Mouse (Mus musculus) lung, postnatal 14 days (tissue): ENCODE results near the gene Wnt7b.

Experiments
- DNase-seq: peaks from one replicate; pipeline ENCODE4 v3.0.0; 2021

Wnt7b gene

DNA sequence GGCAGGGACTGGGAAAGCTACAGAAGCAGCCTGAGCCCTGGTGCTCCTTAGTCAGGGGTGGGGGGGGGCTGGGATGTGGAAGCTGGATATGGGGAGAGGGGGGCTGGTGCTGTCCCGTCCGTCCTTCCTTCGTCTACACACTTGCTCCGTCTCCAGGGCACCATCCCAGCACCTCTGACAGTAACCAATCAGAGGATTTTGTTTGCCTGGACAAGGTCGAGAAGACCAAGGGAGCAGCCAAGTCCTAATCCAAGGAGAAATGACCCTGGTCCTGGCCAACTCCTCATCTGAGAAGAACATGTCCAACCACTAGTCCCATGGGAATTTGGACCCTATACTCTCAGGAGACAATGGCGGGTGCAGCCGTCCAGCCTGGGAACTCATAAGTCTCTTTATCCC is 18.4 kb upstream of the Wnt7b start:
- DNase-seq, result peak; percentile 52

DNA sequence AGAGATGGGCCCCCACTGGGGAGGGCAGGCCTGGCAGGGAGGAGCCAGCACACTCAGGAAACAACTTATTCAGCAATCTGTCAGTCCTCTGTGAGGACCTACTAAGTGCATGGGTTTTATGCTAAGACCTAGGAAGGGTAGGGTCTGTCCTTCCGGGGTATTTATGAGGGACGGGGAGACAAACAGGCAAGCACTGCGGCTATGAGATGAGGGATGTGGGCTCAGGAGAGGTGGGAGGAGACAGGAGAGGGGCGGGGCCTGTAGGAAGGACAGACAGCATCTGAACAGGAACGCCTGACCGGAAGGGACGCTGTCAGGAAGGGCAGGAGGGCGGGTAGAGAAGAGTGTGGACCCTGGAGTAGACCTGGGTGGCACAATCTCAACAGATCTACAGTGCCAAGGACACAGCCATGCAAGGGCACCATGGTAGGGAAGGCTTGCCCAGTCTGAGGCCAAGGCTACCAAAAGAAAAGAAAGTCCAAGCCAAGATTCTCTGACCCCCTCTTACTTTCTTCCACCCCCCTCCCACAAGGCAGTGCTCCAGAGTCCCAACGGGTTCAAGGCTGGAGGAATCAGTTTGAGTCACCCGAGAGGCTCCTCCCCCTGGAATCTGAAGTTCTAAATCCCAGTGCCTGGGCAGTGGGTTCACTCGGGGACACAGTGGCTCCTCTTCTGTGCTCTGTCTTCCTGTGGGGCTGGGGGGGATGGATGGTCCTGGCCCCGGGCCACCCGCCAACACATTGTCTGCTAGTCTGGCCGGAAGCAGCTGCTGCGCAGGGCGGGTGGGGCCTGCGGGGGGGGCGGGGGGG is 17.8 kb upstream of the Wnt7b start:
- peak; percentile 87 for DNase-seq

DNA sequence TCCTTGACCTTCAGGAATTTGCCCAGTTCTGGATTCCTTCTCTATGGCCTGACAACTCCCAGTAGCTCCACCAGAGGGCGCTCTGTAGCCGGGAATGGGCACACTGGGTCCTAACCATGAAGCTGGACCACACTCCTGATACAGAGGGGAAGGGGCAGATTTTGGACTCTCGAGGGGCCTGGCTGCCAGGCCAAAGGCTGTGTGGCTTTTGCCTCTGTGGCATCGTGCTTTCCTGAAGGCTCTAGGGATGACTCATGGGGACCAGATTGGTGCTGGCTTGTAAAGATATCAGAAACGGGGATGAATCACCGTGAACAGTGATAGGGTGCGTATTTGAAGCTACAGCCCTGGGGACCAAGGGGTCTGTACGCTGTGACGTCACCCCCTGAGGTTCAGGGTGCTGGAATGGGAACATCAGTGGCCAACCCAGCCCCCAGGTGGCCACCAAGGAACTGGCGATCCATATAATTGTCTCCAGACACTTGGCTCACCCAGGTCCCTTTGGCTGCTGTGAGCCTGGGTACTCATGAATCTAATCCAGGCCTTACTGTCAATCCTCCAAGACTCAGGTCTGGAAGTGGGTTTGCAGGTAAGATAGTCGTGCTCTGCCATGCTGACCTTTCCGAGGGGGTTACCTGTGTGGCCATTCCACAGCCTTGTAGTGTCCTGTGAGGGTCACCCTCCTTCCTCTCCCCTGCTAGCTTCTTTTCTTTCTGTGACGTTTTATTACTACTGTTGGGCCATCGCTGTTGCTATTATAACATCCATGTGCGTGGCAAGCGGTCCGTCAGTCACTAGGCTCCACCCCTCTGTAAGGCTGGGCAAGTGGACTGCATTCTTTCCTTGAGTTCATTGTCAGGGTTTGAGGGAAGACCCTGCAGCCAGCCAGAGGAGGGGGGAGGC is 17.0 kb upstream of the Wnt7b start:
- peak; percentile 87 for DNase-seq

DNA sequence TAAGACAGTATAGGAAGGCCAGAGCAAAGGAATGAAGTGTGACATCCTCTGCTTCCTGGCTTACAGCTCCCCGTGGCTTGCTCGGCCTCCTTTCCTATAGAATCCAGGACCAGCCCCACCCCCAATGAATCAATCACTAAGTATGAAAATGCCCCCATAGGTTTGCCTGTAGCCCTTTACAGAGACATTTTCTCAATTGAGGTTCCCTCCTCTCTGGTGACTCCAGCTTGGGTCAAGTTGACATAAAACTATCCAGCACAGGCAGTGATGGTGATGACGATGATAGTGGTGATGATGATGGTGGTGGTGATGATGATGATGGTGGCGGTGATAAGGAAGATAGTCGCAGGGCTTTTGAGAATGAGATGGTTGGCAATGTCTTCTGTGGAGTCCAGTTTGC is 16.2 kb upstream of the Wnt7b start:
- no peak for DNase-seq

DNA sequence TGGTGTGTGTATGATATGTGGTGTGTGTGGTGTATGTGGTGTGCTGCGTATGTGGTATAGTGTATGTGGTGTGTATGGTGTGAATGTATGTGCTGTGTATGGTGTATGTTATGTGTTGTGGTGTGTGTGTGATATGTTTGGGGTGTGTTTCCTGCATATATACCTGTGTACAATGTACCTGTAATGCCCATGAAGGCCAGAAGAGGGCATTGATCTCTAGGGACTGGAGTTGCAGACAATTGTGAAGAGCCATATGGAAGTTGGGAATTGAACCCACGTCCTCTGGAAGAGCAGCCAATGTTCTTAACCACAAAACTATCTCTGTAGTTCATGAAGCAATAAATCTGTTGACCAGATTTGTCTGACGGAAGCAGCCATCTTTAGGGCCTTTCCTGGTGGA is 15.1 kb upstream of the Wnt7b start:
- no peak for DNase-seq

DNA sequence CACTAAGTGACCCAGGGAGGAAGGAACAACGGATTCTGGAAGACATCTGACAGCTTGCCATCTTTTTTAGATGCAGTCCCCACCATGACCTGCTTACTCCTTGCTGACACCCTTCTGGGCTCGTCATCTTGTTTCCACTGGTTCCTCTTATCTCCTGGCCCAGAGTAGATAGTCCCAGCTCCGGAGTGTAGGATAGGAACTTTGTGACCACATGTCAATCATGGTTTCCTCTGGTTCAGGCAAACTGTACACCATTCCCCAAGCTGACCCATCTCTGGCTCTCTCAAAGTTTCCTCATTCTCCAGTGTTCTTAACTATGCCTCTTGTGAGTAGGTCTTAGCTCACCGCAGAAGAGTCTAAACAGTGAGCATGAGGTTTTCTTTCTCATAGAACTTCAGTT is 10.4 kb upstream of the Wnt7b start:
- DNase-seq, result no peak

DNA sequence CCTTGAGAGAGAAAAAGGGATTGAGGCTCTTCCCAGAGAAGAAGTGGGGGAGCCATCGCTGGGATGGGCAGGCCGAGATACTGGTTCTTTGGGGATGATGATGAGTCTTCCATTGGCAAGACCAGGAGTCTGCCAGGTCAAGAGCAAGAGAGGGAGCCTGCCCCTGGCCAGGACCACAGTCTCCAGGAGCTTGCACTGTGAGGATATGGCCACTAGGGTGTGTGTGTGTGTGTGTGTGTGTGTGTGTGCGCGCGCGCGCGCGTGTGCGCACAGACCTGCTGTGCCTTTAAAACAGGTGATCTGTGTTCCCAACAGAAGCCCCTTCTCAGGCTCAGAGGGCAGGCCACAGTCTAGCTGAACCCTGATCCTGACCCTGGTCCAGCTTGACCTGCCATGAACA is 8.6 kb upstream of the Wnt7b start:
- no peak for DNase-seq

DNA sequence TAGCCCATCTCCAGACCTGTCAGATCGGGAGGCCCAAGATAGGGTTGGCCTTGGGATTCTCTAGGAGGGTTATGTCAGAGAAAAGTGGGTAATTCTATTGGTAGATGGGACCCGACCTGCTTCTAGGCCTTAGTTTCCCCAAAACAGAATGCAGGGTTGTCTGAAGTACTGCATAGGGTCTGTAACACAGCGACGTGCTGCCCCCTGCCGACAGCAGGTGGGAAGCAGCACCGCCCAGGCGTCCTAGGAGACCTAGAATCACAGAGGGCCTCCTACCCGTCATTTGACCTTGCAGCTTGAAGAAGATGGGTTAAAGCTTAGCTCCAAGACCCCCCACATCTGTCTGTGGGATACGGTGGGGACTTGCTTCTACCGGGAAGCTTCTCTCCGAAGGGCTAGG is 1.2 kb upstream of the Wnt7b start:
- peak; percentile 78 for DNase-seq

DNA sequence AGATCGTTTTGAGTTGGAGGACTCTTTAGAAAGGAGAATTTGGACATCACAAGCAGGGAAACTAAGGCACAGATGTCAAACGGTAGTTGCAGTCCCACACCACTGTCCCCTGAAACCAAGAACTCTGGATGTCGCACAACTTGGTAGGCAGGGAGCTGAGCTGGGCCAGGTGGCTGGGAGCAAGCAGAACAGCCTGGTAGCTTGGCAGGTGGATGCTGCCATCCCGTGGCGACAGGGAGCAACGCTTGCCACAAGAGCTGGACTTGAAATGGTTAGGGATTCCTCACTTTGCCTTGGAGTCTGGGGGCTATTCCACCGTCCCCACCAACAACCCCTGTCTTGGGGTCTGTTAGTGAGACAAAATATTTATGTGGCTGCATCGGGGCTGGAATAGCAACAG is 751 bp upstream of the Wnt7b start:
- peak; percentile 83 for DNase-seq

DNA sequence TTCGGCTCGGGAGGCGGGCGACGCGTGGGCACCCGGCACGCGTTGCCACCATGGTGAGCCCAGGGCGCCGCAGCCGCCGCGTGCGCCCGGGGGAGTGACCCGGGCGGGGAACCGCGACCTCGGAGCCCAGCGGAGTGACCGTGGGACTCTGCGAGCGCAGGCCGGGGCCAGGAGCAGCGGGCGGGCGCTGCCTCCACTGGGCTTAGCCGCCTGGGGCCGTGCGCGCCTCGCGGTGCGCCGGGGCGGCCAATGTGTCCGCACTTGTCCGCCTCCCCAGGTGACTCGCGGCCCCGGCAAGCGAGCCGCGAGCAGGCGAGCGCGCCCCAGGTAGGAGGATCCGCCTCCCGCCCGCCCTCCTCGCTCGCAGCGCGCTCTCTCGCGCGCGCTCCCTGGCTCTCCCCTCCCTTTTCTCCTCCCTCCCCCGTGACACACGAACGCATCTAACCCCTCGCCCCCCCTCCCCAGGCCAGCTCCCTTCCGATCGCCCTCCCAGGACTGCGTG is 659 bp downstream of the Wnt7b start:
- peak; percentile 25 for DNase-seq

DNA sequence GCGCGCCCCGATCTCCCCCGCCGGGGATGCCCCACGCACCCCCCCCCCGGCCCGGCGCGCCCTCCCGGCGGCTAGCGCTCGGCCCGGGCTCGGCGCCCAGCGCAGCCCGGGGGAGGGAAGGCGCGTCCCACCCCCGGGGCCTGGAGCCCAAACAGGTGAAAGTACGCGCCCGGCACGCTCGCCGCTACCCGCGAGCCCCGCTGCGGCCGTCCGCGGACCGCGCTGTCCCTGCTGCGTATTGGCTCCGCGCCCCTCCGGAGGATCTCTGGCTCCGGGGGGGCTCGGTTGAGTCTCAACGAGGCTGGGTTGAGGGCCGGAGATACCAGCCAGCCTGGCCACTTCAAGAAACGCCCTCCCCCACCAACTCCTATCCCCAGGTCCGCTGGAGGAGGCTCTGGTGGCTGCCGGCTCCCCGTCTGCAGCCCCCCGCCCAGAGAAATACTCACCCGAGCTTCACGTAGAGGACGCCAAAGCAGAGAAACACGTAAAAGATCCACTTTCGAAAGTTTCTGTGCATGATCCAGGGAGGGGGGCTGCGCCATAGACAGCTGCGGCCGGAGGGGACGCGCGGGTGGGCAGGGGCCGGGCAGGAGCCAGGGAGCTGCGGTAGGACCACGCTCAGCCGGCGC is 1.2 kb downstream of the Wnt7b start:
- no peak for DNase-seq

DNA sequence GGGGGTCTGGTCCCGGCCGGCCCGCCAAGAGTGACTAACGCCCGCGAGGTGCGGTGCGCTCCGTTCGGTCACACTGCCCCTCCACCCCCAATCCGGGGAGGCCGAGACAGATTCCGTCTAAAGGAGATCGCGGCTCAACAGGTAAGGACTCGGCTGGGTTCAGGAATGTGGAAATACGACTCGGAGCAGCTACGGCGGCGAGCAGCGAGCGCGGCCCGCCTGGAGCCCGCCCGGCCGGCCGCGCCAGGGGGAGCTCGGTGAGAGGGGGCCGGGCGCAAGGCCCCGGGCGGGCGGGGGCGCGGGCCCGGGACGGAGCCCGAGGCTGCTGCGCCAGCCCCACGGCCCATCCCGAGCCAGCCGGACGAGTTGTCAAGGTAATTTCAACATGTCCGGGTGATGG is 1.8 kb downstream of the Wnt7b start:
- peak; percentile 29 for DNase-seq

DNA sequence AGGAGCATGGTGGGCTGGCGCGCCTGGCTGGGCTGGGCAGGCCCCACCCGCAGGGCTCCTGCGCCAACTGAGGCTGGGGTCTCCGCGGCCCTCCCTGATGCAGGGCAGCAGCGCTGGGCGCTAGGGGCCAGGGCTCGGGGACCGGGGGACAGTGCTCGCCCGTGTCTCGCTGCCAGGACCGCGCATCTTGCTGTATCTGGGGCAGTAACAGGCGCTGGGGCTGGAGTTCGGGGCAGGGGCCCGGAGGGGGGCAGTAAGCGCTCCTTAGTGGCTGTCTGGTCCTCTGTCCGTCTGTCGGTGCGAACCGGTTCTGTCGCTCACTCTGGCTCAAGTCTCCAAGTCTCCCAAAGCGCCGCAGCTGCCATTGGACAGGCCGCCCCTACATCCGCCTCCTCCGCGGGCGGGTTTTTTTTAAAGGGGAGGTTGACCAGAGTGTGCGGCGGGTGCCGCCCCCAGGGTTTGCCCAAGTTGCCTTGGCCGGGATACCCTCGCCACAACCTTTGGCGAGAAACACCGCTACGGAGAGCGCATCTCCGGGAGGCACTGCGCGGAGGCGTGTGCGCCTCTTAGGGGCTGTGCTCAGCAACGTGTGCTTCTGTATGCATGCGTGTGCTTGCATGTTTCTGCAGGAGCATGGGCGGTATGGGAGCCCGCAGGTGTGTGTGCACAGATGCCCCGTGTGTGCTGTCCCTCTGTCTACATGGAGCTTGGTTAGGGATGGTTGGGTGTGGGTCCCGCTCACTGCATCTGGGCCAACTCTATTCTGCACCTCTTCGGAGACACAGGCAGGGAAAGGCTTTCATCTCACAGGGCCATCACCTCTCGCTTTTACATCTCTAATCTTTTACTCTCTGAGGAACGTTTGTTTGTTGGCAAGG is 4.5 kb downstream of the Wnt7b start:
- no peak for DNase-seq

DNA sequence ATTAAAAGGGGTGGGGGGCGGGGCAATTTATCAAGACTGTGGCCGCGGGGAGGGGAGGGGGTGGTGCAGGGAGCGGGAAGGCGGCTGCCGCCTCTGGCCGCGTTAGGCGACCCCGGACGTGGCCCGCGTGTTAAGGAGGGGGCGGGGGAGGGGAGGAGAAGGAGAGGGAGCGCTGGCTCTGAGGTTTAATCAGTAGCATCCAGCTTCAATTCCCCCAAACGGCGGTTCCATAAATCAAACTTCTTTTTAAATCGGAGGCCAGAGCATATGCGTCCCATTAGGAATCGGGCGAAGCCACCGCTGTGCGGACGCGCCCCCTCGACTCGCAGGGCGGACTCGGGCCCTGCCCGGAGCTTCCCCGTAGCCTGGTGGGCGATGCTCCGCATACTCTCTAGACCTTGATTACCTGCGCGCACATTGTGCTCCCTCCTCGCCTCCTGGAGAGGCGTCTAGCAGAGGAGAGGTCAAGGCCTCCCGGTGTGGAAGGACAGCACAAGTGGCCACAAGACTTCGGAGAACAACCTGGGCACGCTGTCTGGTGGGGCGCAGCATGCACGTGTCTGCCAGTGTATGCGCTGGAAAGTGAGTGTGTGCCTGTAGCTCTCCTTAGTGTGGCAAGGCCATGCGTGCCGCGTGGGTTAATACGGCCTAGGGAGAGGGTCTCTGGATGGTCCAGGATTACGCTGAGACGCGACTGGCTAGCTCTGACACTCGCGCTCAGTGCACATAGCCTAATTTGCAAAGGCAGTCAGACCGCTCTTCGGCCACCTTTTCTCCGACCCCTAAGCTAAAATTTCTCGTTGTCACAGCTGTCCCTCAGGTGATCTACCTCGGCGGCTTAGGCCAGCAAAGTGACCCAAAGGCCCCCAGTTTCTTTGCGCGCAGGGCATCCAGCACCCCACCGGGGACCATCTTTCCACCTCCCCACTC is 5.5 kb downstream of the Wnt7b start:
- no peak for DNase-seq

DNA sequence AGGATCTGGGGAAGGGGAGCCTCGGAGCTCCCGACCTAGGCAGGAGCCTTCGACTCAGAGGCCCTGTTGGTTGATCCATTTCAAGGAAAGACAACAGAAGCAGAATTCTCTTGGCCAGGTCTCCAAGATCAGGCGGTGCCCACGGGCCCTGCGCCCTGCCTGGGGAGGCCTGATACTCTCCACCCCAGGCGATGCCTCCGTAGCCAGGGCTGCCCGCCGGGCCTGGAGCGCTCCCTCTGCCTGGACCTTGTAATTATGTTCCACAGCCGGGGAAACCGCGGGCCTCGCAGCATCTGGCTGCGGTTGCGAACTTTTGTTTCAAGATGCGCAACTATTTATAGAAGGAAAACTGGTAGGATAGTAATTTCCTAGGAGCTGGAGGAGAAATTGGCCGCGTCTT is 6.2 kb downstream of the Wnt7b start:
- DNase-seq, result no peak

DNA sequence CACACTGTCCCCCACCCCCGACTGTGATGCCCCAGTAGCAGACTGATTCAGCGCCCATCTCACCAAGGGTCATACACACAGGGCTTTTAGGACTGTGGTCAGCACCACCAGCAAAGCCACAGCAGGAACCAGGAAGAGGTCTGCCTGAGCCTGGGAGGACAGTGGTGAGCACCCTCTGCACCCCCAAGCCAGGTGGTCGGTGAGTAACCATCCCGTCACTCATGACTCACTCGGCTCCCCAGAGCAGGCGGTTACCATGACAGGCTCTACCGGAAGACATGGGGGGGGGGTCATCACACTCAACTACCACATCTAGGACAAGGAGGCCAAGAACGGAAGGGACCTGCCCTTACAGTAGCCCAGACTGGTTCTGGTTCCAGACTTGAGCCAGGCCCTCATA is 7.7 kb downstream of the Wnt7b start:
- DNase-seq, result no peak

DNA sequence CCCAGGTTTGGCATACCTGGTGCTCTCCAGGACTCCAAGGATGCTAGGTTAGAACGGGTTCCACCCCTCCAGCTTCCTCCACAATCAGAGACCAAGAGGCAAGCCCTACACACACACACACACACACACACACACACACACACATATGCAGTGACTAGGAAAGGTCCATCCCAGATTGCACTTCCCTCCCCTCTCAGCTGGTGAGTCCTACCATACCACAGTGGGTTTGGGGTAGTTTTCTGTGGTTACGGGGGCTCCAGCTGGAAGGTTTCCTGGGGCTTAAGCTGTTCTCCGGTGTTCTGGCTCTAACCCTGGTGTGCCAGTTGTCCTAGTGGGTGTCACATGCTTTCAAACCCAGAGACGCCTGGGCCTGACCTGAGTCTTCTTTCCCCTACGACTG is 8.2 kb downstream of the Wnt7b start:
- no peak for DNase-seq

DNA sequence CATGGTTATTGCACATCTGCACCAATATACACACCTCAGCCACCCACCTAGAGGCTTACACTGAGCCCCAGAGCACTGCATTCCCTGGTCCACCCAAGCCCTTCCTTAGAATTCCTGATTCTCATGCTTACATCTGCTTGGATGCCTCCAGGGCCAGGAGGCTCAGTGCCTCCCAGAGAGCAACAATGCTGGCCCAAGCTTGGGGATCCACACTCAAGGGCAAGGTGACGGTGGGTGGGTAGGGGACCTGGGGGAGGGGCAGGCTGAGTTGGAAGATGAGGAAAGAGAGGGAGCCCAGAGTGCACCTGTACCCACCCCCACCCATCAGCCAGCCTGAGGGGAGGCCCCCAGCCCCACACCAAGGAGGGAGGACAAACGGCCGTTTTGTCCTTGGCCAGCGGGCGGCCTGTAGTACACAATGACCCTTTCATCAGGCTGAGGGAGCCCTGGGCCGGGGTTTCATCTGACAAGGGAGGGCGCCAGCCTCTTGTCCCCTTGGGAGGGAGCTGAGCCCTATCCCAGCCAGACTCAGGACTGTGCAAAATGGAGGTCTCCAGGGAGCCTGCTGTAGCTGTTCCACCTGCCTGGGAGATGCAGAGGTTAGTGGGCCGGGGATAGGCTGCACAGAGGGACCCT is 9.5 kb downstream of the Wnt7b start:
- no peak for DNase-seq

DNA sequence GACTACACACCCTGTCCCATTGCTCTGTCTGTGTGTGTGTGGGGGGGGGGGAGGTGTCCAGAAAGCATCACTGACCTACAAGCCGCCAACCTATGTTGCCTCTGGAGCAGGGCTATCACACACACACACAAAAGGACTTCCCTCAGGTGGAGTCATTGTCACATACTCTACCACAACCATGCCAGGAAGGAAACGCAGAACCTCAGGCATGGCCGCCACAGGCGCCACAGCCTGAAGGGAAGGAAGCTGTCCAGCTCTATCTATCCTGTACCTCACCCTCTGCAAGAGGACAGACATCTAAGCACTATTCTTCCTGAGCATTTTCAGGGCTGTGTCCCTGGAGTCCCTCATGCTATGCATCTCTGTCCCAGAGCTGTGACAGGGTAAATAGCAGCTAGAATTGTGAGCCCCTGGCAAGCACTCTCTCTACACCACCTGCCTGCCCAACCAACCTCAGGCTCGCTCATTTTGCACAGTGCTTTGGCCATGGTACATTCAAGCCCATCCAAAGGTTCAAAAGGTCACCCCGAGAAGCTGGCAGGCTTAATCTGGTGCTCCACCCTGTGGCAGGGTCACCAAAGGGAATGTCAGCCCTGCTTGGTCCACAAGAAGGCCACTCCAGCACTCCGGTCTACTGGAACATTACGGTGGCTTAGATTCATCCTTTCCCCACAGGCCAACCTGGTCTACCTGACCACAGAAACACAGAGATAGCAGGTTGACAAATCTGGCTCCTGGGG is 12.1 kb downstream of the Wnt7b start:
- DNase-seq, result no peak

DNA sequence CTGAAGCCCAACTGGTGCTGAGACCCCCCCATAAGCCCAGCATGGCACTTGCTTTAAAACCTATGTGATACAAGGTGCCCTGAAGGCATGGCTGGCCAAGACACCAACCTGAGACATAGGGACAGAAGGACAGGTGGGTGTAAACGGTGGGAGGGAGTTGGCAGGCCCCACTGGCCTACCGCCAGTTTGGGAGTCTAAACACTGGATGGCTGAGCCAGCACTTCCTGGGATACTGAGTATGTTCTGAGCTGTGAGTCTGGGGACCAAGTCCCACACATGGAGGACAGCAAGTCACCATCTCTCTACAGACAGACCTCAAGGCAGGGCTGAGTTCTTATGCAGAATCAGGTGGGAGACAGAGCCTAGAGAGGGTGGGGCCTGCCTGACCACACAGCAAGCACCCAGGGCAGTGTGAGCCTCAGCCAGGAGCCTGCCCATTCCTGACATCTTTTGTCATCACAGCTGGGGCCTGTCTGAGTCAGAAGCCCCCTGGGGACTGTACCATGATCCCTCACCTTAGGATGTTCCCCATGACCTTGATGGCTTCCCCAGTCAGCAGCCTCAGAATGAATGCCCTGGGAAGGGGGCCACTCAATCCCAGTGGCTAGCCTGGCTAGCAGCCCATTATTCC is 13.0 kb downstream of the Wnt7b start:
- no peak for DNase-seq
